Mouse (Mus musculus) midbrain, embryonic 13.5 days (tissue): ENCODE measurements at regions not wholly inside any gene's neighbourhood (a gene's known extent, or its start where the extent isn't known, plus 50 kb on each side); places are given as distances from the start of the nearest gene placed in this dataset.

ENCODE experiments used
- ATAC-seq: fragments of 200-750 bp; cut with Nextera tagmentation; 2 replicates; pipeline ENCODE4 v1.8.0; 2017; ENCODE audit warnings: mild to moderate bottlenecking, moderate TSS enrichment, moderate library complexity
- H3K27ac ChIP-seq: fragments of 300-500 bp; sonication (generic); 2 replicates; pipeline ENCODE4 v1.5.1; 2015; ENCODE audit warnings: inconsistent platforms, mild to moderate bottlenecking, moderate library complexity
- H3K27me3 ChIP-seq: fragments of 300-500 bp; sonication (generic); 2 replicates; pipeline ENCODE4 v1.6.1; 2015; ENCODE audit warnings: mild to moderate bottlenecking, inconsistent platforms
- H3K36me3 ChIP-seq: fragments of 300-500 bp; sonication (generic); 2 replicates; pipeline ENCODE4 v1.6.1; 2015; ENCODE audit warnings: mild to moderate bottlenecking, inconsistent platforms
- H3K4me1 ChIP-seq: fragments of 300-500 bp; sonication (generic); replicated peaks from 2 replicates; pipeline ENCODE4 v1.6.1; 2015; ENCODE audit warnings: inconsistent platforms
- H3K4me2 ChIP-seq: fragments of 300-500 bp; sonication (generic); replicated peaks from 2 replicates; pipeline ENCODE4 v1.6.1; 2015; ENCODE audit warnings: moderate library complexity, mild to moderate bottlenecking, inconsistent platforms
- H3K4me3 ChIP-seq: fragments of 300-500 bp; sonication (generic); replicated peaks from 2 replicates; pipeline ENCODE4 v1.5.1; 2015; ENCODE audit warnings: mild to moderate bottlenecking, inconsistent platforms
- H3K9ac ChIP-seq: fragments of 300-500 bp; sonication (generic); replicated peaks from 2 replicates; pipeline ENCODE4 v1.6.1; 2015; ENCODE audit warnings: mild to moderate bottlenecking, inconsistent platforms
- H3K9me3 ChIP-seq: fragments of 300-500 bp; sonication (generic); 2 replicates; pipeline ENCODE4 v1.6.1; 2016; ENCODE audit warnings: mild to moderate bottlenecking, inconsistent platforms
- WGBS: fragments of 180-500 bp; shearing (Covaris S2); methylation state at CpG from one replicate; pipeline ENCODE4 v1.1.7; 2015; 5-methylcytosine and 5-hydroxymethylcytosine counted together

DNA sequence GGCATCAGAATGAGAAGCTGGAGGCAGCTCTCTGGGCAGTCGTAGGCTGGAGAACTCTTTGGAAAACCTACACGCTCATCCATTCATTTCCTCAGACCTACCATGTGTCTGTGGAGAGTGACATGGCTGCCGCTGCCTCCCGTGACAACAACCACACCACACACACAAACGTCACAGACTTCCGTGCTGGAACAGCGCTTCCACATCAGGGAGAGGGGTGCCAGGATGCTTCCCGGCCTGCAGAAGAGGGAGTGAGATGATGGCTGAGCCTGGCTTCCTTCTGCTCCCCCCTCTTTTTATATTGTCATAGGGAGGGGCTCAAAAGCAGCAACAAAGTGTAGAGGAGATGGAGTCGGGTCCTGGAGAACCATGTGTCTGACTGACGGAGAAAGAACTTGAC is 73.5 kb upstream of the Ptpn1 start:
- H3K4me1 ChIP-seq = peaks cover 11% of the 10 kb centered on the region; the same call in 1 of the 2 replicates
- no peak overlapping the region for H3K4me2 ChIP-seq
- no peak for ATAC-seq
- H3K4me3 ChIP-seq = no peak overlapping the region
- H3K9me3 ChIP-seq = no peaks in the 10 kb centered on the region
- H3K27me3 ChIP-seq = no peaks in the 10 kb centered on the region
- 73% methylated on average over 10 of the region's 10 CpGs for WGBS
- no peak overlapping the region for H3K9ac ChIP-seq
- H3K36me3 ChIP-seq = no peaks in the 10 kb centered on the region
- H3K27ac ChIP-seq = no peak overlapping the region

DNA sequence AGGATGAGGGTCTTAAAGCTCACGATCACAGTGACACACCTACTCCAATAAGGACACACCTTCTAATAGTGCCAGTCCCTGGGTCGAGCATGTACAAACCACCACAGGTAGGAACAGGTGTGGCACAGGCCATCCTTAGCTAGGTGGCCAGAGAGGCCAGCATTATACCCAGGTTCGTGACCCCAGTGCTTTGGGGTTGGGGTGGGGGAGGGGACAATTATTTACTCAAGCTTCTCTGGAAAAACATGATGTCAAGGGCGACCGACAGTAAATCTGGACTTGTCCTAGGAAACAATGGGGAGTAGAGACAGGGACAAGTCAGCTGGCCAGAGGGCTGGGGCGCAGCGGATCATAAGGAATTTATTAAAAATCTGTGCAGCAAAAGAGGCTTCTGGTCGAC is 73.9 kb upstream of the Ptpn1 start:
- Histone ChIP-seq H3K9ac (no peak overlapping the region), H3K4me2 (no peak overlapping the region), H3K9me3 (no peaks in the 10 kb centered on the region), H3K4me1 (peaks cover 11% of the 10 kb centered on the region; the same call in 1 of the 2 replicates), H3K27me3 (no peaks in the 10 kb centered on the region), H3K4me3 (no peak overlapping the region), H3K36me3 (no peaks in the 10 kb centered on the region), H3K27ac (no peak overlapping the region)
- 78% methylated on average over 8 of the region's 8 CpGs for WGBS
- no peak for ATAC-seq

DNA sequence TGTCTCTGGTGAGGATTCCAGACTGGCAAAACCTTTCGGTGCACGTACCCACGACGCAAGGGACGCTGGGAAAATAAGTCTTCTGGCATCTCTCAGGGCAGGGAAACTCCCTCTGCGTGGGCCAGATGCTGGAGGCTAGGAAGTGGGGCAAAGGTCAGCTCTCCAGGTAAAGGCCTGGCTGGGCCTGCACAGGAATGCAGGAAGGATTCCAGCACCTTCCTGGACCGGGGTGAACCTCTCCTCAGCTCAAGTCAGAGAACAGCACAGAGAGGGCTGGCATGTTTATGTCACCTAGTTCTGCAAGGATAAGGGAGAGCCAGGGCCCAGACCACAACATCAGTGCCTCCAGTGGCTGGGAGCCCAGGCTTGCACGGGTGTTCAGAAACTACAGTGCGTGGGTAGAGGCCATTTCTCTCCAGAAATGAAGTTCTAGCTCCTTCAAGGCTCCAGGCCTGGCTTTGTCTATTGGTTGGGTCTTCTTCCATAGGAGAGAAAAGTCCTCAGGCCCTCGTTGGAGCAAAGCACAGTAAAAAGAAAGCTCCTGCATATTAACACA is 74.9 kb upstream of the Ptpn1 start:
- WGBS = 86% methylated on average over 10 of the region's 10 CpGs
- H3K4me2 ChIP-seq = no peak overlapping the region

DNA sequence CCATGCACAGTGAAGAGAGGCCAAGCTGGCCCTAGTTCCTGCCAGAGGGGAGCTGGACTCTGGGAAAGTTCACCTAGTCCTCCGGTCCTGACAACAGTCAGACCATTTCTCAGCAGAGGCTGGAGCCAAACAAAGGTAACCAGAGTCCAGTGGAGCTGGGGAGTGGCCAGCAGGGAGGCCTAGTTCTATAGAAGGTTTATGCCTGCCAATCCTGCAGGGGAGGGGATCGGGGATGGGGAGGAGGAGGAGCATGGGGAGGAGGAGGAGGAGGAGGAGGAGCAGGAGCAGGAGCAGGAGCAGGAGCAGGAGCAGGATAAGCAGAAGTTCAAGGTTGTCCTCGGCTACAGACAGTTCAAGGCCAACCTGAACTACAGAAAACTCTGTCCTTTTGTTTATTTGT is 75.8 kb upstream of the Ptpn1 start:
- WGBS = 69% methylated on average over 3 of the region's 3 CpGs
- no peak overlapping the region for H3K4me3 ChIP-seq
- peaks cover 8% of the 10 kb centered on the region; the same call in 1 of the 2 replicates for H3K4me1 ChIP-seq
- no peaks in the 10 kb centered on the region for H3K27me3 ChIP-seq
- no peaks in the 10 kb centered on the region for H3K9me3 ChIP-seq
- no peak for ATAC-seq
- H3K36me3 ChIP-seq = no peaks in the 10 kb centered on the region
- no peak overlapping the region for H3K4me2 ChIP-seq
- no peak overlapping the region for H3K27ac ChIP-seq
- H3K9ac ChIP-seq = no peak overlapping the region

More for the DNA sequence above, 74.9 kb upstream of the Ptpn1 start:
- H3K9ac ChIP-seq = no peak overlapping the region
- H3K36me3 ChIP-seq = no peaks in the 10 kb centered on the region
- no peaks in the 10 kb centered on the region for H3K27me3 ChIP-seq
- H3K9me3 ChIP-seq = no peaks in the 10 kb centered on the region
- peaks cover 10% of the 10 kb centered on the region; the same call in 1 of the 2 replicates for H3K4me1 ChIP-seq
- ATAC-seq = no peak
- no peak overlapping the region for H3K4me3 ChIP-seq
- H3K27ac ChIP-seq = no peak overlapping the region

DNA sequence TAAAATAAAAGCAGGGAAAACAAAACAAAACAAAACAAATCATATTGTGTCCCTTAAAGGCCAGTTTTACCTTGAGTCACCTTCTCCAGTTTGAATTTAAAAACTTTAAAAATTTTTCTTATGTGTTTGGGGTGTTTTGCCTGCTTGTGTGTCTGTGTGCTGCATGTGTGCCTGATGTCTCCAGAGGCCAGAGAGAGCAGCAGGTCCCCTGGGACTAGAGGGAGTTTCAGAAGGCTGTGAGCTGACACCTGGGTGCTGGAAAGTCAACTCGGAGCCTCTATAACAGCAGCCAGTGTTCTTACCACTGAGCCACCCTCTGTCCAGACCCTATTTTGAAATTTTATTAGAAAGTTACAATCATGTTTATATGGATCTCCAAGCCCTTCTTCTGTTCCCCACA is 77.8 kb upstream of the Ptpn1 start:
- Histone ChIP-seq H3K9me3 (no peaks in the 10 kb centered on the region), H3K9ac (no peak overlapping the region), H3K27me3 (no peaks in the 10 kb centered on the region), H3K4me1 (no peaks in the 10 kb centered on the region), H3K4me3 (no peak overlapping the region), H3K4me2 (no peak overlapping the region), H3K27ac (no peak overlapping the region), H3K36me3 (no peaks in the 10 kb centered on the region)
- no peak for ATAC-seq
- WGBS = 92% methylated on average over 1 of the region's 1 CpGs

DNA sequence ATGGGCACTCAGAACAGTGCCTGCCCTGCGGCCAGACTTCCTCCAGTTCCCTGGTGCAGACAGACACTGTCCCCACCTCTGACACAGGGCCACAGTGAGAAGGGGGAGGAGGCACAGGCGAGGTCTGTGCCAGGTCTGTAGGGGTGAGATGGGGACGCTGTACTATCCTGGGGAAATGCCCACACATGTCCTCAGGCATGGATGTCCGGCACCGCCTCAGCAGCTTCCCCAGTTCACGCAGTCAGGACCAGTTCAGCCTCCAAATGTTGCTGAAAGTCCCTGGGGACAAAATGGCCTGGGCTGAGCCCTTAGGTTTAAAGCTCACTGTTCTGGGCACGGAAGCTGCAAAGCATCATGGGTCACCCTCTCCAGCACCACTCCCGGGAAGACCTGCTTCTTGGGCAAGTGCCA is 78.4 kb upstream of the Ptpn1 start:
- Histone ChIP-seq H3K36me3 (no peaks in the 10 kb centered on the region), H3K9me3 (no peaks in the 10 kb centered on the region), H3K4me3 (no peak overlapping the region), H3K4me2 (no peak overlapping the region), H3K9ac (no peak overlapping the region), H3K27ac (no peak overlapping the region), H3K4me1 (no peaks in the 10 kb centered on the region), H3K27me3 (no peaks in the 10 kb centered on the region)
- ATAC-seq = no peak
- WGBS = 89% methylated on average over 8 of the region's 8 CpGs

DNA sequence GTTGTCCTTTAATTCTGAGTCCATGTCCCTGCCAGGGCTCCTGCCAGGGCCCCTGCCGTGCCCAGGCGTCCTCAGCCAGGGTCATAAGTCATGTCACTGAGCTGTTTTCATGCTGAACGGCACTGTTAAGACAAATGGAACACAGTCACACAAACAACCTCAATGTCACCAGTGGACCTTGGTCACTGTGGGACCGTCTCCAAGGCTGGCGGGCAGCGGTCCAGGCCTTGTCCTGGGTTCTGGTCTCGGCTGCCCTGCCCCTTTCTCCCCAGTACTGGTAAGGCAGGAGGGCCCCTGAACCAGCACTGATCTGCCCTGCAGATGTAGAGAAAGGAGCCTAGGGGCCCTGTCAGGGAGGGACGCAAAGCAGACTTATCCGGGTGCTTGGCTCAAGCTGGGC is 79.3 kb upstream of the Ptpn1 start:
- Histone ChIP-seq H3K4me1 (no peaks in the 10 kb centered on the region), H3K36me3 (no peaks in the 10 kb centered on the region), H3K27ac (no peak overlapping the region), H3K4me3 (no peak overlapping the region), H3K9ac (no peak overlapping the region), H3K27me3 (no peaks in the 10 kb centered on the region), H3K4me2 (no peak overlapping the region), H3K9me3 (no peaks in the 10 kb centered on the region)
- 81% methylated on average over 9 of the region's 9 CpGs for WGBS
- no peak for ATAC-seq

DNA sequence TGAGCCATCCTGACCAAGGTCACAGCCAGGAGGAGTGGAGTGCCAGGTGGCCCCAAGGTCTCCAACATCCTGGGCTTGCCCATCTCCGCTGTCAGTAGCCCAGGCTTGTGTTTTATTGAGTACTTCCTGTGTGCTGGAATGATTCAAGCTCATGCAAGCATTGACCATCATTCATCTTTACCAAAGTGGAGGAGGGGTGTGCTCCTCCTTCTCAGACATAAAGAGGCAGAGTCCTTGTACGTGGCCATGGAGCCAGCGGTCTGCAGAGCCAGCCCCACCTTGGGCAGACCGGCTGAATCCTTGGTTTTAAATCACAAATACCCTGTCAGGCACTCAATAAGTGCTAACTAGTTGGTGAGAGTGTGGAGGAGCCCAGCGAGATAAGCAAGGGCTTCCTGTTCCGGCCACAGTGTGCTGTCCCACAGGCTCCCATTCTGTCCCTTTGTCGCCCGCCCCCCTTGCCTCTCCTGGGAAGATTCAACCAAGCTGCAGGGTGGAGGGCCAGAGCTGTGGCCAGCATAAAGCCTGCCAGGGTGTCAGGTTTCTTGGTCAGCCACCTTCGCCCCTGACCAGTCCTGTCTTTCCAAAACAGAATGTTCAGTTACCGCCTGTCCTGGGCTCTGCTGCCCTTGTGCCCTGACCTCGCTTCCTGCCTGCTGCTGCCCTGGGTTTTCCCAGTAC is 80.5 kb upstream of the Ptpn1 start:
- no peaks in the 10 kb centered on the region for H3K9me3 ChIP-seq
- 36% methylated on average over 11 of the region's 11 CpGs for WGBS

DNA sequence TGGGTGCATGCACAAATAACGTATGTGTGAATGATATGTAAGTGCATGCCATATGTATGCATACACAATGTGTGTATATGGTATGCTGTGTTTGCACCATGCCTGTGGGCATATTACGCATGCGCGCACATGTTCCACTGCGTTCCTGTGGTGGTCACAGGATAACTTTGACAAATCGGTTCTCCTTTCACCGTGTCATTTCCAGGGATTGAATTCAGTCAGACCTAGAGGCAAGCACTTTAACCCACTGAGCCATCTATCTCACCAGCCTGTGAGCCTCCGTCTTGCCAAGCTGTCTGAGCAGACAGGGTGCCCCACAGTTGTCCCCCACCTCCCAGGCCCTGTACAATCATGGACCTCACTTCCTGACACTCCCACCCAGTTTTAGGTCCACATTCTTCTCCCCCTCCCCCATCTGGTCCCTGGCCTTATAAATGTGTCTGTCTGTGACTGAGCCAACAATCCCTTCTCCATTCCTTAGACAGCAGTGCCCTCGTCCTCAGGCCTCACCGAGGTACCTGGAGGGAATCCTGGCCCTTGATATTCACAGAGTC is 81.8 kb upstream of the Ptpn1 start:
- Histone ChIP-seq H3K27ac (no peak overlapping the region), H3K27me3 (no peaks in the 10 kb centered on the region), H3K4me2 (no peak overlapping the region), H3K4me1 (no peaks in the 10 kb centered on the region), H3K36me3 (no peaks in the 10 kb centered on the region), H3K9ac (no peak overlapping the region), H3K4me3 (no peak overlapping the region), H3K9me3 (no peaks in the 10 kb centered on the region)
- WGBS = 84% methylated on average over 10 of the region's 10 CpGs
- ATAC-seq = no peak

More for the DNA sequence above, 80.5 kb upstream of the Ptpn1 start:
- no peak for ATAC-seq
- H3K4me2 ChIP-seq = no peak overlapping the region
- H3K4me3 ChIP-seq = no peak overlapping the region
- no peaks in the 10 kb centered on the region for H3K4me1 ChIP-seq
- H3K27ac ChIP-seq = no peak overlapping the region
- H3K27me3 ChIP-seq = no peaks in the 10 kb centered on the region
- no peak overlapping the region for H3K9ac ChIP-seq
- no peaks in the 10 kb centered on the region for H3K36me3 ChIP-seq

DNA sequence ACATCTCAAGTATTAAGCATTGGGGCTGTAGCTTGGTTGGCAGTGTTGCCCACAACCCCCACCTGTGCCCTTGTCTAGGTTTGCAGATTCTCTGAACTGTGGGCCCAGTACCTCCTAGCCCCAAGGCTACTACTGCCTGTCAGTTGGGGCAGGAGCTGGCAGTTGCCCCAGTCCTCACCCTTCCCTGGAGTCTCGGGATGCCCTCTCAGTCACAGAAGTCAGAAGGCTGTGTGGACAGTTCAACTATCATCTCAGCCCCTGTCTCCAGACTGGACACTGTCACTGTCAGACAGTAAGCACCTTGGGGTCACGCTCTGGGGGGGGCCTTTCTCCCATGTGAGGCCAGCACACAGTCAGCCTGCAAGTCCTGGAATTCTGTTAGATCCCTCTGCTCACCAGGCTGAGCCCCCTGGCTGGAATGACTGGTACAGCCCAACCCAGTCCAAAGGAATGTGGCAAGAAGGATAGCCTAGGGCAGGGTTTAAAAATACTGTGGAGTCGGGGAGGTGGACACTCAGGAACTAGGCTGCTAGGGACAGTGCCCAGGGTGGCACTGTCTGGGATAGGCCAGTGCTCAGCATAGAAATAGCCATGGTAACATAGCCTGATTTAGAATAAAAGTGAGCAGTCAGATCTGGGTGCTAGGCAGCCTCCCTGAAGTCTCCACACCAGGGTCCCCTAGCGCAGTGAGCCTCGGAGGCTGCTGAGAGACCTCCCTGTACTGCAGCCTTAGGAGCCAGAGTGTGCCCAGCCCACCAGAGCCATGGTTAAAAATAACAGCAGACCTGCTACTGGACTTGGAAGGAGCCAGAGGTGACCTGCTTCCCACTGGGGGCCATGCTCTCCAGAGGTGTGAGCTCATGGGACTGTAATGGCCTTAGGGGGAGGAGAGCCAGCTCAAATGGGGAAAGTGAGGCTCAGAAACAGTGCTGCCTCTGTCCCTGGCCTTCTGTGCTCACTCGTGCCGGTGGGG is 83.1 kb upstream of the Ptpn1 start:
- Histone ChIP-seq H3K4me3 (no peak overlapping the region), H3K9me3 (no peaks in the 10 kb centered on the region), H3K36me3 (no peaks in the 10 kb centered on the region), H3K27ac (no peak overlapping the region), H3K9ac (no peak overlapping the region), H3K4me2 (no peak overlapping the region), H3K4me1 (no peaks in the 10 kb centered on the region), H3K27me3 (no peaks in the 10 kb centered on the region)
- WGBS = 81% methylated on average over 7 of the region's 7 CpGs
- no peak for ATAC-seq

DNA sequence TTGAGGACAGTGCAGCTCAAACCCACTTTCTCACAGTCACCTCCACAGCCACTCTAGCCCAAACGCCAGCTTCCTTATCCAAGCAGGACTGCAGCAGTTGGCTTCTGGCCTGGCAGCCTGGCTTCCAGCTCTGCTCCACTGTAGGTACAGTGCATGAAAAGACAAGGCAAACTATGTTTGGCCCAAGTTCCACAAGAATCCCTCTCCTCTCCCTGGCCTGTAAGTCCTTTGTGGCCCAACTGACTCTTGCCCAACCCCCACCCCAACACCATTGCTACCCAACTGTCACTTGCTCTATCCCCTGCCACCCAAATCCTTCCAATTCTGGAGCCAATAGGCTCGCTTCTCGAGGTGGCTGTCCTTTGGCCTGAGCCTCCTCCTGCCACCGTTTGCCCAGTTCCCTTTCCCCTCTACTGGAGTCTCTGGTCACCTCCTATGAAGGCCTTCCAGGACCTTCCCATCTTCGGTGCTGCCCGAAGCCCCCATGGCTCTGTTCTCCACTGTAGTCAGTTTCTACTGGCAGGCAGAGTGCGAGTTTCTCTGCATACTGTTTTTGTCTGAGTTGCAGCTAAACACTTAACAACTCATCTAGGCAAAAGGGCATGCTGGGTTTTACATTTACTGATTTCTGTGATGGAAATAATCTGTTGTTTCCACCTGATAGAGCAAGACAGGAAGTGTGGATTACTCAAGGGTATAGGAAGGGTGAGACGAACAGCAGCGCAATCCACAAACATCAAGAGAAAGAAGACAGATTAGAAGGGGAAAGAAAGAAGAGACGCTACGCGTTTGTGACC is 84.4 kb upstream of the Ptpn1 start:
- H3K4me3 ChIP-seq = no peak overlapping the region
- H3K36me3 ChIP-seq = no peaks in the 10 kb centered on the region
- H3K27me3 ChIP-seq = peaks cover 3% of the 10 kb centered on the region; the same call in 1 of the 2 replicates
- no peak for ATAC-seq
- no peaks in the 10 kb centered on the region for H3K9me3 ChIP-seq
- no peak overlapping the region for H3K9ac ChIP-seq
- no peak overlapping the region for H3K4me2 ChIP-seq
- WGBS = 81% methylated on average over 12 of the region's 12 CpGs
- no peaks in the 10 kb centered on the region for H3K4me1 ChIP-seq
- H3K27ac ChIP-seq = no peak overlapping the region
